Mouse (Mus musculus) thymus, postnatal 14 days (tissue): ENCODE results near the gene Slc9a9.

ENCODE experiments used
- DNase-seq: peaks from one replicate; pipeline ENCODE4 v3.0.0; 2021

Gene Slc9a9

GRCm38 (mm10) chr9:95086109-95086821 is 416.6 kb downstream of the Slc9a9 start:
- DNase-seq, result no peak

GRCm38 (mm10) chr9:95088221-95088620 is 418.5 kb downstream of the Slc9a9 start:
- no peak for DNase-seq

GRCm38 (mm10) chr9:95089050-95089449 is 419.3 kb downstream of the Slc9a9 start:
- no peak for DNase-seq

GRCm38 (mm10) chr9:95096486-95096885 is 426.8 kb downstream of the Slc9a9 start:
- no peak for DNase-seq

- no peak for DNase-seq
These were observed 436.1 kb downstream of the Slc9a9 start for GRCm38 (mm10) chr9:95105768-95106167.

- DNase-seq, result no peak
These were observed 440.1 kb downstream of the Slc9a9 start for GRCm38 (mm10) chr9:95109799-95110198.

GRCm38 (mm10) chr9:95110768-95111167 is 441.1 kb downstream of the Slc9a9 start:
- no peak for DNase-seq

- no peak for DNase-seq
These were observed 442.0 kb downstream of the Slc9a9 start for GRCm38 (mm10) chr9:95111732-95112131.

- no peak for DNase-seq
These were observed 443.7 kb downstream of the Slc9a9 start for GRCm38 (mm10) chr9:95113157-95114135.

- peak; percentile 24 for DNase-seq
These were observed 450.4 kb downstream of the Slc9a9 start for GRCm38 (mm10) chr9:95120062-95120461.

GRCm38 (mm10) chr9:95121151-95121835 is 451.6 kb downstream of the Slc9a9 start:
- DNase-seq, result peak; percentile 79

GRCm38 (mm10) chr9:95125683-95126082 is 456.0 kb downstream of the Slc9a9 start:
- no peak for DNase-seq

GRCm38 (mm10) chr9:95127774-95128173 is 458.1 kb downstream of the Slc9a9 start:
- no peak for DNase-seq

GRCm38 (mm10) chr9:95149206-95149729 is 479.6 kb downstream of the Slc9a9 start:
- DNase-seq, result no peak

- no peak for DNase-seq
These were observed 480.4 kb downstream of the Slc9a9 start for GRCm38 (mm10) chr9:95150096-95150495.

GRCm38 (mm10) chr9:95150597-95150996 is 480.9 kb downstream of the Slc9a9 start:
- no peak for DNase-seq

GRCm38 (mm10) chr9:95150998-95151397 is 481.3 kb downstream of the Slc9a9 start:
- DNase-seq, result no peak

GRCm38 (mm10) chr9:95151746-95152145 is 482.0 kb downstream of the Slc9a9 start:
- no peak for DNase-seq

GRCm38 (mm10) chr9:95153966-95154365 is 484.3 kb downstream of the Slc9a9 start:
- DNase-seq, result no peak

GRCm38 (mm10) chr9:95157948-95158347 is 488.2 kb downstream of the Slc9a9 start:
- DNase-seq, result no peak

- DNase-seq, result no peak
These were observed 489.2 kb downstream of the Slc9a9 start for GRCm38 (mm10) chr9:95158916-95159315.

- no peak for DNase-seq
These were observed 491.0 kb downstream of the Slc9a9 start for GRCm38 (mm10) chr9:95160575-95161300.
